Mouse (Mus musculus): Measurements from ENCODE around the gene Stxbp3.

DNA sequence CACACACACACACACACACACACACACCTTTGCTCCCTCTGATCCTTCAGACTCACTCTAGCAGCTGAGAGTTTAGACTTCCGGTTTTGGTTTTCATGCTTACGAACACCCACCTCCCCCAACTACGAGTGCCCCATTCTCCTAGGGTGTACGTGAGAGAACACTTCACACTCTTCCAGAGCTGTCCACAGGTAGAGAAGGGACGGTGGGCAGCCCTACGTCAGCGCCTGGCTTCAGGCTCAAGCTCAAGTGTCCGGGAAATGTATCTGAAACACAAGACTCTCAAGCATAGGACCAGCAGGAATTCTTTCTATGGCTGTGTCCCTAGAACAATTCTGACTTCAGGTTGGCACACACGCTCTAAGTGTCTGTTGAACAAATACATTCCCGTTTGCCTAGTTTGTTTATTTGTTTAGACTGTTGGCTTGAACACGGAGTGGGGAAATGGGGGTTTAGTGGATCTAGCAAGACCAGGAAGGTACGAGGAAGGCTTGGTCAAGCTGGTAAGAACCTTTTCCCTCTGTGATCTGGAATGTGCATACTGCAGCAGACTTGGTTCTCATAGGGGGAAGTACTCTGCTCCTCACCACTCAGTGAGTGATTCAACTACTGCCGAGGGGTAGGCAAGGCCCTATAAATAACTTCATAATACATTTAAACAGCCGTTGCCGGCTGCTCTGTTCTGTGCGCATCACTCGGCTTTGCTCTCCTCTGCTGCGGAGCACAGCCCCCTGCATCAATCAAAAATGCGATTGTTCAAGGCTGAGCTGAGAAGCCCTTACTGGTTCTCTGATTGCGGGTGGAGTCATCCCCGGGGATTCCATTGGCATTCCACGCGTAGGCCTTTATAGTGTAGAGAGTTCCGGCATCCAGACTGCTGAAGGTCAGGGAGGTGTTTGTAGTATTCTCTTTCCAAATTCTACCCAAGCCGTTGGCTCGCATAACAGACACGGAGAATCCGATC is 40.5 kb upstream of the Stxbp3 start:
- TF ChIP-seq TCF12 (IDR thresholded peaks at IDR 0.05; ENCODE audit: low read depth, low read length), result no peak
- no peak for TF ChIP-seq USF1 (IDR thresholded peaks at IDR 0.05; ENCODE audit: low read depth, low read length)
- TF ChIP-seq CTCF (IDR thresholded peaks at IDR 0.05 in 2 of 3, conservative IDR thresholded peaks at IDR 0.05 in 1 of 3; ENCODE audit: control insufficient read depth in 1 of 3, insufficient read depth in 1 of 3, low read depth in 2 of 3, low read length in 3 of 3, poor library complexity in 1 of 3, severe bottlenecking in 1 of 3), result no peak
- TF ChIP-seq ZMIZ1 (IDR thresholded peaks at IDR 0.05; ENCODE audit: low read depth, low read length), result no peak
- no peak for TF ChIP-seq MYB (IDR thresholded peaks at IDR 0.05; ENCODE audit: low read depth, low read length)
- TF ChIP-seq POLR2A (IDR thresholded peaks at IDR 0.05; ENCODE audit: control insufficient read depth in 1 of 2, insufficient read depth in 1 of 2, low read depth in 1 of 2, low read length in 2 of 2, poor library complexity in 1 of 2), result no peak
- no peak for TF ChIP-seq HCFC1 (IDR thresholded peaks at IDR 0.05; ENCODE audit: low read depth, low read length)
